Mouse (Mus musculus) embryonic facial prominence, embryonic 12.5 days (tissue): ENCODE results near the gene Itsn1. TPM values are rescaled to one million over a fixed set of nuclear protein-coding genes. Genes with fewer than 3 reads are reported as not detected.

Experiments
- ATAC-seq: fragments of 200-750 bp; cut with Nextera tagmentation; 2 replicates; pipeline ENCODE4 v1.8.0; 2017; ENCODE audit not compliant: insufficient number of reproducible peaks, insufficient read depth, low FRiP score, low TSS enrichment
- H3K27ac ChIP-seq: fragments of 300-500 bp; sonication (generic); 2 replicates; pipeline ENCODE4 v1.5.1; 2016; ENCODE audit warnings: mild to moderate bottlenecking
- H3K27me3 ChIP-seq: fragments of 300-500 bp; sonication (generic); 2 replicates; pipeline ENCODE4 v1.6.1; 2016; ENCODE audit warnings: mild to moderate bottlenecking, moderate library complexity
- H3K36me3 ChIP-seq: fragments of 300-500 bp; sonication (generic); 2 replicates; pipeline ENCODE4 v1.6.1; 2016; ENCODE audit warnings: mild to moderate bottlenecking
- H3K4me1 ChIP-seq: fragments of 300-500 bp; sonication (generic); 2 replicates; pipeline ENCODE4 v1.6.1; 2016
- H3K4me2 ChIP-seq: fragments of 300-500 bp; sonication (generic); replicated peaks from 2 replicates; pipeline ENCODE4 v1.6.1; 2016; ENCODE audit warnings: mild to moderate bottlenecking, moderate library complexity
- H3K4me3 ChIP-seq: fragments of 300-500 bp; sonication (generic); 2 replicates; pipeline ENCODE4 v1.5.1; 2016; ENCODE audit warnings: mild to moderate bottlenecking
- H3K9ac ChIP-seq: fragments of 300-500 bp; sonication (generic); 2 replicates; pipeline ENCODE4 v1.6.1; 2016; ENCODE audit warnings: mild to moderate bottlenecking, moderate library complexity
- H3K9me3 ChIP-seq: fragments of 300-500 bp; sonication (generic); 2 replicates; pipeline ENCODE4 v1.6.1; 2016; ENCODE audit warnings: mild to moderate bottlenecking, moderate library complexity
- WGBS: fragments of 180-500 bp; shearing (Covaris S2); methylation state at CpG from one replicate; pipeline ENCODE4 v1.1.7; 2016; 5-methylcytosine and 5-hydroxymethylcytosine counted together
- polyA plus RNA-seq: library from polyadenylated mRNA; unstranded; fragments of >200 nt; fragmentation: Nextera tagmentation; extraction: Ambion mirVana; gene quantifications from 2 replicates; pipeline ENCODE4 v1.2.1, GENCODE M21; 2016

Itsn1 gene
- polyA plus RNA-seq, 1 experiment from 2014 or later: 43.2 TPM

- H3K27ac ChIP-seq: no peak overlapping the region
- no peak overlapping the region for H3K4me3 ChIP-seq
- no peak overlapping the region for H3K9ac ChIP-seq
- no peaks in the 10 kb centered on the region for H3K4me1 ChIP-seq
- no peaks in the 10 kb centered on the region for H3K9me3 ChIP-seq
- ATAC-seq: no peak
- WGBS: 70% methylated on average over 6 of the region's 6 CpGs
- no peaks in the 10 kb centered on the region for H3K36me3 ChIP-seq
- H3K27me3 ChIP-seq: no peaks in the 10 kb centered on the region
- H3K4me2 ChIP-seq: no peak overlapping the region
Observed at GRCm38 (mm10) chr16:91940726-91941125, 211.6 kb downstream of the Itsn1 start.

GRCm38 (mm10) chr16:91942201-91942600 lies 213.1 kb downstream of the Itsn1 start:
- 84% methylated on average over 14 of the region's 14 CpGs for WGBS
- H3K4me2 ChIP-seq: no peak overlapping the region
- H3K4me3 ChIP-seq: no peak overlapping the region
- H3K9ac ChIP-seq: no peak overlapping the region
- ATAC-seq: no peak
- no peaks in the 10 kb centered on the region for H3K4me1 ChIP-seq
- no peaks in the 10 kb centered on the region for H3K36me3 ChIP-seq
- no peak overlapping the region for H3K27ac ChIP-seq
- H3K27me3 ChIP-seq: no peaks in the 10 kb centered on the region
- no peaks in the 10 kb centered on the region for H3K9me3 ChIP-seq

GRCm38 (mm10) chr16:91946261-91946660 lies 217.2 kb downstream of the Itsn1 start:
- no peak for ATAC-seq
- Histone ChIP-seq H3K27ac (no peak overlapping the region), H3K9ac (no peak overlapping the region), H3K4me2 (no peak overlapping the region), H3K4me1 (no peaks in the 10 kb centered on the region), H3K4me3 (no peak overlapping the region), H3K27me3 (no peaks in the 10 kb centered on the region), H3K36me3 (no peaks in the 10 kb centered on the region), H3K9me3 (no peaks in the 10 kb centered on the region)
- WGBS: 86% methylated on average over 10 of the region's 10 CpGs

- H3K36me3 ChIP-seq: no peaks in the 10 kb centered on the region
- H3K27me3 ChIP-seq: no peaks in the 10 kb centered on the region
- no peaks in the 10 kb centered on the region for H3K4me1 ChIP-seq
- WGBS: 82% methylated on average over 11 of the region's 11 CpGs
- no peak overlapping the region for H3K4me2 ChIP-seq
- H3K9me3 ChIP-seq: no peaks in the 10 kb centered on the region
- H3K27ac ChIP-seq: no peak overlapping the region
- H3K9ac ChIP-seq: no peak overlapping the region
- H3K4me3 ChIP-seq: no peak overlapping the region
- ATAC-seq: no peak
Observed at GRCm38 (mm10) chr16:91947093-91947492, 218.0 kb downstream of the Itsn1 start.

- ATAC-seq: no peak
- no peak overlapping the region for H3K4me3 ChIP-seq
- H3K9ac ChIP-seq: no peak overlapping the region
- no peak overlapping the region for H3K4me2 ChIP-seq
- H3K4me1 ChIP-seq: no peaks in the 10 kb centered on the region
- 88% methylated on average over 4 of the region's 4 CpGs for WGBS
- H3K36me3 ChIP-seq: no peaks in the 10 kb centered on the region
- H3K27me3 ChIP-seq: no peaks in the 10 kb centered on the region
- no peaks in the 10 kb centered on the region for H3K9me3 ChIP-seq
- H3K27ac ChIP-seq: no peak overlapping the region
Observed at GRCm38 (mm10) chr16:91953967-91954366, 224.9 kb downstream of the Itsn1 start.

- no peak for ATAC-seq
- H3K9ac ChIP-seq: no peak overlapping the region
- WGBS: 89% methylated on average over 8 of the region's 8 CpGs
- H3K36me3 ChIP-seq: no peaks in the 10 kb centered on the region
- H3K4me3 ChIP-seq: no peak overlapping the region
- no peak overlapping the region for H3K27ac ChIP-seq
- H3K4me2 ChIP-seq: no peak overlapping the region
- no peaks in the 10 kb centered on the region for H3K4me1 ChIP-seq
- no peaks in the 10 kb centered on the region for H3K9me3 ChIP-seq
- no peaks in the 10 kb centered on the region for H3K27me3 ChIP-seq
Observed at GRCm38 (mm10) chr16:91954766-91955165, 225.7 kb downstream of the Itsn1 start.

GRCm38 (mm10) chr16:91962204-91962893 lies 233.3 kb downstream of the Itsn1 start:
- Histone ChIP-seq H3K9me3 (no peaks in the 10 kb centered on the region), H3K36me3 (no peaks in the 10 kb centered on the region), H3K4me1 (peaks cover 9% of the 10 kb centered on the region; the same call in 1 of the 2 replicates), H3K27ac (no peak overlapping the region), H3K9ac (no peak overlapping the region), H3K4me2 (no peak overlapping the region), H3K27me3 (no peaks in the 10 kb centered on the region), H3K4me3 (no peak overlapping the region)
- WGBS: 17% methylated on average over 9 of the region's 9 CpGs
- ATAC-seq: 0 out of 2 replicates have a peak, but pooled peaks have one; percentile 55

- Histone ChIP-seq H3K4me2 (no peak overlapping the region), H3K9me3 (no peaks in the 10 kb centered on the region), H3K27ac (no peak overlapping the region), H3K9ac (no peak overlapping the region), H3K4me1 (peaks cover 9% of the 10 kb centered on the region; the same call in 1 of the 2 replicates), H3K36me3 (no peaks in the 10 kb centered on the region), H3K27me3 (no peaks in the 10 kb centered on the region), H3K4me3 (no peak overlapping the region)
- ATAC-seq: peak; percentile 57; the same call in 1 of the 2 replicates
- 59% methylated on average over 14 of the region's 14 CpGs for WGBS
Observed at GRCm38 (mm10) chr16:91962894-91963555, 233.9 kb downstream of the Itsn1 start.

GRCm38 (mm10) chr16:91963556-91963900 lies 234.4 kb downstream of the Itsn1 start:
- no peak overlapping the region for H3K4me2 ChIP-seq
- no peak overlapping the region for H3K4me3 ChIP-seq
- WGBS: 78% methylated on average over 3 of the region's 3 CpGs
- H3K27me3 ChIP-seq: no peaks in the 10 kb centered on the region
- H3K9ac ChIP-seq: no peak overlapping the region
- no peaks in the 10 kb centered on the region for H3K36me3 ChIP-seq
- no peaks in the 10 kb centered on the region for H3K9me3 ChIP-seq
- peaks cover 9% of the 10 kb centered on the region; the same call in 1 of the 2 replicates for H3K4me1 ChIP-seq
- no peak for ATAC-seq
- no peak overlapping the region for H3K27ac ChIP-seq

GRCm38 (mm10) chr16:91964308-91965178 lies 235.5 kb downstream of the Itsn1 start:
- Histone ChIP-seq H3K9me3 (no peaks in the 10 kb centered on the region), H3K4me3 (no peak overlapping the region), H3K27ac (no peak overlapping the region), H3K9ac (no peak overlapping the region), H3K36me3 (no peaks in the 10 kb centered on the region), H3K4me1 (peaks cover 9% of the 10 kb centered on the region; the same call in 1 of the 2 replicates), H3K4me2 (no peak overlapping the region), H3K27me3 (no peaks in the 10 kb centered on the region)
- no peak for ATAC-seq
- 82% methylated on average over 13 of the region's 13 CpGs for WGBS

- H3K4me2 ChIP-seq: no peak overlapping the region
- H3K27me3 ChIP-seq: no peaks in the 10 kb centered on the region
- H3K9ac ChIP-seq: no peak overlapping the region
- no peaks in the 10 kb centered on the region for H3K4me1 ChIP-seq
- WGBS: 74% methylated on average over 10 of the region's 10 CpGs
- H3K4me3 ChIP-seq: no peak overlapping the region
- no peaks in the 10 kb centered on the region for H3K9me3 ChIP-seq
- ATAC-seq: no peak
- no peak overlapping the region for H3K27ac ChIP-seq
- H3K36me3 ChIP-seq: no peaks in the 10 kb centered on the region
Observed at GRCm38 (mm10) chr16:91968725-91969124, 239.6 kb downstream of the Itsn1 start.
